Comparison of ENCODE assay signal across 8 mouse cellular contexts in the genomic region with DNA sequence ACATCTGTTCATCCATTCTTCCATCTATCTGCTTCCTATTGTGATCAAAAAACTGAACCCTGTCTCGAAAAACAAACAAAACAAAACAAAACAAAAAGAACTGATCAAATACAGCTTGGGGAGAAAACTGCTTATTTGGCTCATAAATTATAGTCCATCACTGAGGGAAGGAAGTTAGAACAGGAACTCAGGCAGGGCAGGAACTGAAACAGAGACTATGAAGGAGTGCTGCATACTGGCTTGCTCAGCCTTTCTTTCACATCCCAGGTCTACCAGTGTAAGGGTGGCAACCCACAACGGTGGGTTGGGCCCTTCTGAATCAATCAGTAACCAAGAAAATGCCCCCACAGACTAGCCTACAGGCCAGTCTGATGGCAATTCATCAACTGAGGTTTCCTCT. TPM values are rescaled to one million over a fixed set of nuclear protein-coding genes. Genes with fewer than 3 reads are reported as not detected.
DNase-seq lines count a peak whose midpoint lies in the region; ATAC-seq and TF ChIP-seq lines count a peak whose summit lies in the region.

No protein-coding gene starts in this region.

- TF ChIP-seq CTCF in hindbrain, postnatal 0 days (IDR thresholded peaks at IDR 0.05; ENCODE audit: low read depth) = no peak

- peak overlapping the region; percentile 91 for H3K4me3 ChIP-seq in heart, embryonic 16.5 days (ENCODE audit: low read length)
- H3K4me3 ChIP-seq in embryonic facial prominence, embryonic 11.5 days (ENCODE audit: low read depth, low read length) = peak overlapping the region; percentile 90
- H3K4me3 ChIP-seq in hindbrain, postnatal 0 days (ENCODE audit: low read length) = peak overlapping the region; percentile 93
- peak overlapping the region; percentile 89 for H3K4me3 ChIP-seq in midbrain, embryonic 14.5 days (replicated peaks; ENCODE audit: low read depth, low read length)

- H3K4me1 ChIP-seq in heart, embryonic 16.5 days (ENCODE audit: control insufficient read depth, insufficient read depth, low read length) = peaks cover 20% of the 10 kb centered on the region
- peaks cover 5% of the 10 kb centered on the region; the same call in 1 of the 2 replicates for H3K4me1 ChIP-seq in embryonic facial prominence, embryonic 11.5 days (ENCODE audit: control insufficient read depth, insufficient read depth, low read length)
- peaks cover 11% of the 10 kb centered on the region for H3K4me1 ChIP-seq in hindbrain, postnatal 0 days (ENCODE audit: insufficient read depth, low read length)
- H3K4me1 ChIP-seq in midbrain, embryonic 14.5 days (ENCODE audit: control insufficient read depth, insufficient read depth, low read length) = peaks cover 14% of the 10 kb centered on the region; the same call in 1 of the 2 replicates

- H3K9ac ChIP-seq in heart, embryonic 16.5 days (ENCODE audit: low read length) = peak overlapping the region; percentile 97
- peak overlapping the region; percentile 86 for H3K9ac ChIP-seq in embryonic facial prominence, embryonic 11.5 days (replicated peaks; ENCODE audit: low read length)
- H3K9ac ChIP-seq in hindbrain, postnatal 0 days (replicated peaks; ENCODE audit: low read length) = peak overlapping the region; percentile 95
- H3K9ac ChIP-seq in midbrain, embryonic 14.5 days (replicated peaks; ENCODE audit: low read length) = peak overlapping the region; percentile 95

- H3K4me2 ChIP-seq in heart, embryonic 16.5 days (ENCODE audit: low read depth, low read length) = peak overlapping the region; percentile 84
- H3K4me2 ChIP-seq in embryonic facial prominence, embryonic 11.5 days (ENCODE audit: low read depth, low read length) = peak overlapping the region; percentile 54
- H3K4me2 ChIP-seq in hindbrain, postnatal 0 days (ENCODE audit: low read depth, low read length) = peak overlapping the region; percentile 80
- peak overlapping the region; percentile 91 for H3K4me2 ChIP-seq in midbrain, embryonic 14.5 days (ENCODE audit: low read length)

- H3K9me3 ChIP-seq in heart, embryonic 16.5 days (replicated peaks; ENCODE audit: control insufficient read depth, low read length) = no peaks in the 10 kb centered on the region
- H3K9me3 ChIP-seq in embryonic facial prominence, embryonic 11.5 days (replicated peaks; ENCODE audit: control insufficient read depth, low read length) = no peaks in the 10 kb centered on the region
- no peaks in the 10 kb centered on the region for H3K9me3 ChIP-seq in hindbrain, postnatal 0 days (ENCODE audit: low read length)
- no peaks in the 10 kb centered on the region for H3K9me3 ChIP-seq in midbrain, embryonic 14.5 days (ENCODE audit: control insufficient read depth, low read length)

- ATAC-seq in heart, embryonic 16.5 days (replicated peaks; ENCODE audit: extremely low read depth, insufficient read depth, low FRiP score) = no peak
- ATAC-seq in embryonic facial prominence, embryonic 11.5 days (replicated peaks; ENCODE audit: insufficient number of reproducible peaks, low FRiP score, low TSS enrichment, low read depth) = no peak
- no peak for ATAC-seq in hindbrain, postnatal 0 days
- no peak for ATAC-seq in midbrain, embryonic 14.5 days (ENCODE audit: low FRiP score, low TSS enrichment)

- H3K27ac ChIP-seq in heart, embryonic 16.5 days (ENCODE audit: low read length) = peak overlapping the region; percentile 90
- no peak overlapping the region for H3K27ac ChIP-seq in embryonic facial prominence, embryonic 11.5 days (replicated peaks; ENCODE audit: low read depth, low read length)
- peak overlapping the region; percentile 90 for H3K27ac ChIP-seq in hindbrain, postnatal 0 days
- peak overlapping the region; percentile 79 for H3K27ac ChIP-seq in midbrain, embryonic 14.5 days (replicated peaks; ENCODE audit: low read depth, low read length)

- no peak for DNase-seq in heart, adult 8-10 months (ENCODE audit: low spot score)
- no peak for DNase-seq in embryonic facial prominence, embryonic 11.5 days (ENCODE audit: low spot score)
- DNase-seq in hindbrain, postnatal 0 days (ENCODE audit: low spot score) = no peak
- DNase-seq in midbrain, embryonic 14.5 days = no peak
- DNase-seq in embryo, embryonic 9.5 days (ENCODE audit: extremely low spot score) = no peak
- no peak for DNase-seq in kidney, postnatal 10 days
- DNase-seq in thymus, postnatal 10 days (ENCODE audit: low spot score in 2 of 2) = no peak

- H3K27me3 ChIP-seq in heart, embryonic 16.5 days (ENCODE audit: control insufficient read depth, insufficient read depth, low read length) = no peaks in the 10 kb centered on the region
- no peaks in the 10 kb centered on the region for H3K27me3 ChIP-seq in embryonic facial prominence, embryonic 11.5 days (ENCODE audit: control insufficient read depth, insufficient read depth, low read length)
- no peaks in the 10 kb centered on the region for H3K27me3 ChIP-seq in hindbrain, postnatal 0 days (ENCODE audit: insufficient read depth, low read length)
- H3K27me3 ChIP-seq in midbrain, embryonic 14.5 days (ENCODE audit: control insufficient read depth, insufficient read depth, low read length) = no peaks in the 10 kb centered on the region

- 79% methylated on average over 2 of the region's 2 CpGs for WGBS in heart, embryonic 16.5 days
- WGBS in embryonic facial prominence, embryonic 11.5 days = 84% methylated on average over 2 of the region's 2 CpGs
- WGBS in hindbrain, postnatal 0 days = 82% methylated on average over 2 of the region's 2 CpGs
- WGBS in midbrain, embryonic 14.5 days = 87% methylated on average over 2 of the region's 2 CpGs

- peaks cover 7% of the 10 kb centered on the region; the same call in 1 of the 2 replicates for H3K36me3 ChIP-seq in heart, embryonic 16.5 days (ENCODE audit: control insufficient read depth, insufficient read depth)
- H3K36me3 ChIP-seq in embryonic facial prominence, embryonic 11.5 days (replicated peaks; ENCODE audit: control insufficient read depth, insufficient read depth, low read depth, low read length) = peaks cover 6% of the 10 kb centered on the region
- H3K36me3 ChIP-seq in hindbrain, postnatal 0 days (ENCODE audit: insufficient read depth, low read length) = peaks cover under 1% of the 10 kb centered on the region; the same call in 1 of the 2 replicates
- H3K36me3 ChIP-seq in midbrain, embryonic 14.5 days (ENCODE audit: control insufficient read depth, insufficient read depth, low read length) = peaks cover 7% of the 10 kb centered on the region

RNA-seq across cellular contexts. Expression of a gene that starts 0.3 kb away (rescaled TPM):
- 128 and 132 TPM in 2 replicates for polyA plus RNA-seq in heart, embryonic 16.5 days (2015; fragmentation: Nextera tagmentation; extraction: Ambion mirVana)
- total RNA-seq in heart, adult 8-10 months (2022) = 10 to 100 TPM; 28.8 to 39.1 (median 30.8) TPM
- 162 and 169 TPM in 2 replicates for polyA plus RNA-seq in embryonic facial prominence, embryonic 11.5 days (2014; fragmentation: Nextera tagmentation; extraction: Ambion mirVana)
- total RNA-seq in hindbrain, postnatal 0 days (2014; rRNA removed) = 120 TPM in 2 replicates
- 154 and 157 TPM in 2 replicates for polyA plus RNA-seq in hindbrain, postnatal 0 days (2015; fragmentation: Nextera tagmentation; extraction: Ambion mirVana)
- 136 and 177 TPM in 2 replicates for polyA plus RNA-seq in midbrain, embryonic 14.5 days (2014; fragmentation: Nextera tagmentation; extraction: Ambion mirVana)
